Mouse (Mus musculus): ENCODE results near the gene Fzd5.

The Fzd5 gene

DNA sequence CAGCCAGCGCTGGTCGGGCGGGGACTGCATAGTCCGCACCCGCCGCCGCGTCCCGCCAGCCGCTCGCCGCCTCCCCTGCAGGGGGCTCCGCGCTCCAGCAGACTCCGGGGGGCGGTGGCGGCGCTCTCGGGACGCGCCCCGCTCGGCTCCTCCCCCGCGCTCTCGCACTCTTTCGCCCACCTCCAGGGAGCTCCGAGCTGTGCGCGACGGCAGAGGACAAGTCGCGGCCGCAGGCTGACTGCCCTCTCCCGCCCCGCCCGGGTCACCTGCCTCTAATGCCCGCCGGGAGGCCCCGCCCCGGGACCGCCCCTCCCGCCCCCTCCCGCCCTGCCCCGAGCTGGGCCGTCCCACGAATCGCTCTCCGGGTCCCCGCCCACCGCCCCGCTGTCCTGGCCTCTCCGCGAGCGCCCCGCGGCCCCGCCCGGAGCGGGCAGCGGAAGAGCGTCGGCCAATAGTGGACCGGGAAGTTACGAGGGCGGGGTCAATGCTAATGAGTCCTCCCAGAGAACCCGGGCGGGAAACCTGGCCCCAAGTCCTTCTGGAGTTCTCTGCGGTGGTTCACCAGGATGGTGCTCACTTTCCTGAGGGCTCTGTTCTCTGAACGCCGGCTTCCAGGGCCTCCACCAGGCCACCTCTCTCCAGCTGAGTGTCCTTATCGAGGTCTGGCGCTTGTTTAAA, at the start of gene Fzd5:
TSS of gene Fzd5 (minus strand) at position 250 of the 678 bp plus-strand sequence.
- POLR2A ChIA-PET = interaction anchor here in 3 of 4 experiments (0.6 to 12.0 kb wide), 66 partner anchors 8 to 1963 kb away, joined by 3 to 128 read pairs (median 4); partner anchors contain the start of genes Ccnyl1 (in 3 of the 3), Idh1 (in 2 of the 3), Creb1 (in 1 of the 3) and Klf7 (in 1 of the 3)
- CTCF ChIA-PET = interaction anchor here (0.6 to 3.6 kb wide), 13 partner anchors 32 to 1864 kb away, joined by 3 to 18 read pairs (median 4); partner anchors contain the start of genes Ccnyl1 (in 1 of the 4), Idh1 (in 1 of the 4), Mettl21a (in 1 of the 4) and Pikfyve (in 1 of the 4)

DNA sequence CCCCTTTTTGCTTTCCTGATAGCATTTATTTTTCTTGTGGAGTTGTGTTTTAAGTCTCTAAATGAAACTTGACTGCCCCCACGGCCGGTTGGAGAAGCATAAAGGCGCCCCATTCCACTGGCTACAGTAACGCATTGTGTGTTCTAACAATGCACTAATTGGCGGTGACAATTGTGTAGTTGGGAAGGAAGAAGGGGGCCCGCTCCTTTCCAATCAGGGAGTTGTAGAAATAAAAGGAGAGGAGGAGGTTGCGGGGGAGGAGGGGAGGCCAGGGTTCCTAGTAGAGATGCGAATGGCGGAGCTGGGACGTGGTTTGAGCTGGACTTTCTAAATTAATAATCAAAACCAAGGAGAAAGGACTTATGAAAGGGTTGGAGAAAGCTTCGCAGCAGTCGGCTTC, 42.3 kb upstream of the Fzd5 start:
- CTCF ChIA-PET = interaction anchor here in 2 of 4 experiments (0.6 to 0.9 kb wide), 2 partner anchors 16 to 139 kb away, joined by 3 to 5 read pairs; no protein-coding TSS in a partner anchor
- POLR2A ChIA-PET = interaction anchor here (0.6 to 1.7 kb wide), 5 partner anchors 26 to 237 kb away, joined by 3 to 4 read pairs (median 4); partner anchors contain the start of gene Ccnyl1 (in 1 of the 4)

DNA sequence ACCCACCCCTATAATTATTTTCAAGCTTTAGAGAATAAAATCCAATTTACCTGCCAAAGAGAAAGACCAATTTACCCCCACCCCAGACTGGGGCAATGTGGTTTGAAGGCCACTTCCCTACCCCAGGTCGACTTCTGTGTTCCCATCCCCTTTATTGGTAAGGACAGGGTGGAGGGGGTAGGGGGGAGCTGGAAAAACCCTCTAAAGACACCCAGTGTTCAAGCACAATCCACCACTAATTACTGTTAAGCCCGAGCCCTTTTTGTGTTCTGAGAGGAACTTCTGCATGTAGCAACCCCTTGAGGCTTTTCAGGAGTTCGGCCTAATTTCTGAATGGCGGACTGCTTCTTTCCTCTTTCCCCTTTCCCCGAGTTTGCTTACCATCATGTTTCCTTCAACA, 41.9 kb upstream of the Fzd5 start:
- POLR2A ChIA-PET = interaction anchor here in 3 of 4 experiments (0.7 to 1.0 kb wide), 6 partner anchors 29 to 221 kb away, joined by 3 to 4 read pairs (median 4); partner anchors contain the start of gene Ccnyl1 (in 1 of the 3)
- CTCF ChIA-PET = interaction anchor here in 1 of 4 experiments (0.9 kb wide), 1 partner anchor 139 kb away, joined by 3 read pairs; no protein-coding TSS in a partner anchor

DNA sequence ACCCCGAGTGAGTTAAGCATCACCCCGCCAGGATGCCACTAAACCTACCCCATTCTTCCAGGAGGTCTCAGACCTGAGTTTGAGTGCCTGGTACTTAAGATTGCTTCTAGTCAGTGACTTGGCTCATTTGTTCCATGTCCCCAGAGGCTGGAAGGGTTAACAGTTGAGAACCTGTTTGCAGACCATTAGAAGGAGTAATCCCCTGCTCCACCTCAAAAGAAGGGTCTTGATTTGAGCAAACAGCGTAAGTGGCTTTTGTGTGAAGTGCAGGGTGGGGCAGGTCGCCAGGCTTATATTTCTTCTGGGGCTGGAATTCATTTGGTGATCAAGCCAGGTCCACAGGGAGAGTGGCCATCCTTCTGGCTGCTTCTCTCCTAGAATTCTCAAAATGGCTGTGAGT, 35.8 kb upstream of the Fzd5 start:
- ChIA-PET POLR2A (no interaction called here), CTCF (no interaction called here)

DNA sequence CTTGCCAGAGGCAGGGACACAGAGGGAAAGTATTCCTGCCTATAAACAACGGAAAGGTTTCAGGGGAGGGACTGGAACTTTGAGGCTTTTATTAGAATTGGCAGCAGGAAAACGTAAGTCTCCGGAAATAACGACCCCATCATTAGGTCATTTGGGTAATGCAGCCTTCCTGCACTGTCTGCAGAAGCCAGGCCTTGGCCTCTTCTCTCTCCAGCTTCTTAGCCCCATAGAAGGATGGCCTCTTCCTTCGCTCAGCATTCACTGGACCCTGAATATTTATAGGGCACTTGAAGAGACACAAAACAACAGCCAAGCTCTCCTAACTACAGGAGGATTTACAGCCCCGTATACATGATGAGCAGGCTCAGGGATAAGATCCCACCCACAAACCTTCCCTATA, 32.6 kb upstream of the Fzd5 start:
- POLR2A ChIA-PET = interaction anchor here in 1 of 4 experiments (1.9 kb wide), 1 partner anchor 80 kb away, joined by 5 read pairs; the partner anchor contains the start of gene Ccnyl1
- CTCF ChIA-PET = no interaction called here

DNA sequence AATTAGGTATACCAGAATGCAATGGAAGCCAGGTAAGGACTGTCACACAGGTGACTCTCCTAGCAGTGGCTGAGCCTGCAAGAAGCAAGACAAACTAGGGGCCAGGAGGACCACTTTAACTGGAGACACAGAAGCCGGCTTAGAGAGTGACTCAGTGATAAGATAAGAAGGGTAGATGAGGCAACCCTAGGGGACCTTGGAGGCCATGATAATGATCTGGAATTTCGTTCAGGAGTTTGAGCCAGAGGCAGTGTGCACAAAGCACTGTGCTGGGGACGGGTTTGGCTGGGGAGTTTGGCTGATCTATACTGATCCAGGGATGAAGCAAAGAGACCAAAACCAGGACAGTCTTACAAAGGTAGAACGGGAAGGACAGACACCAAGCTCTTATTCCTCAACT, 24.1 kb upstream of the Fzd5 start:
- ChIA-PET CTCF (no interaction called here), POLR2A (interaction anchor here in 1 of 4 experiments (1.3 to 1.5 kb wide), 2 partner anchors 28 to 71 kb away, joined by 4 to 5 read pairs; partner anchors contain the start of gene Ccnyl1)

DNA sequence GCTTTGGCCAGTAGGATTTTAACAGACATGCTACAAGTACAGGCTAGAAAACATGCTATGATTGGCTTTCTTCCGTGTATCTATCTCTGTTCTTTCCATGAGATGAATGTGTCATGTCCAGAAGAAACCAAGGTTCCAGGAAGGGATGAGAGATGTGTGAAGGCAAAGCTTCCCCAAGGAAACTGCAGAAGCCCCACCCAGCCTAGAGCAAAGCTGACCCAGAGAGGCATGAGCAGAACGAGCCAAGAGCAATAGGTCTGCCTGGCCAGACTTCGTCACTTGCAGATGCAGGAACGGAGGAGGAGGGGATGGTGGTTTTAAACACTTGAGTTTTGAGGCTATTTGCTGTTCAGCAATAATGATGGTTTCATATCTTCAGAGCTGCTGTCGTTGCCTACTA, 20.2 kb upstream of the Fzd5 start:
- POLR2A ChIA-PET = interaction anchor here in 2 of 4 experiments (1.1 to 1.5 kb wide), 2 partner anchors 25 to 68 kb away, joined by 3 to 4 read pairs; partner anchors contain the start of gene Ccnyl1 (in 1 of the 2)
- CTCF ChIA-PET = no interaction called here

DNA sequence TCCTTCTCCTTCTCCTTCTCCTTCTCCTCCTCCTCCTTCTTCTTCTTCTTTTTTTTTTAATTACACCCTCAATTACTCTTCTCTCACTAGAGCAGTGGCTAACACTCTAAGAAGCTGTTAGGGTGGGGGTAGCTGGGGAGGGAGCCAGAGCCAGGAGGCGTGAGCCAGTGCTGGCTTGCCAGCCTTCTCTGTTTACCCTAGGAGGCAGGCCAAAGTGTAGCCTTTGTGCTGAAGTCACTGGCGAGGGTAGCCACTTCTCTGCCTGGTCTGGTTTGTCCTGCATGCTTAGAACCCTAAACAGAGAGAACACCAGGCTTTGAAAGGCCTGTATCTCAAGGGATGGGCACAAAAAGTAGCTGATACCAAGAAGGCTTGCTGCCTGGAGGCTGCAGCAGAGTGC, 19.7 kb upstream of the Fzd5 start:
- ChIA-PET CTCF (no interaction called here), POLR2A (interaction anchor here in 3 of 4 experiments (0.5 to 1.5 kb wide), 3 partner anchors 24 to 73 kb away, joined by 3 to 4 read pairs (median 3); partner anchors contain the start of gene Ccnyl1 (in 1 of the 3))

DNA sequence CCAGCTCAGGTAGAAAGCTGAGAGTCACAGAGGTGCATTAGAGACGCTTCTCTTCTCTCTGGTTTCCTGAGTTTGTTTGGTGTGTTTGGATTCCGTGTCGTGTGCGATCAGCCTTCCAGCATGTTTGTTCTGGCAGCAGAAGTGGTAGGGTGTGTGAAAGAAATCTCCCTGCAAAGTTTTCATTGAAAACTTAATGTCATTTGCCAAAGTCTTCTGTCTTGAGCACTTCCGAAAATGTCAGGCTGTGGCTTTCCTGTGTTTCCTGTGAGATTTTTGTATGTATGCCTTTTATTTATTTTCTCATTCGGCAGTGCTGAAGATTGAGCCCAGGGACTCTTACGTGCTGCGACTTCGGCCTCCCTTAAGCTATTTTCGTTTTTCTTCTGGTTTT, 19.1 kb upstream of the Fzd5 start:
- ChIA-PET POLR2A (interaction anchor here in 3 of 4 experiments (0.5 to 1.5 kb wide), 4 partner anchors 19 to 119 kb away, joined by 3 to 4 read pairs (median 3); partner anchors contain the start of genes Ccnyl1 (in 1 of the 3) and Fzd5 (in 1 of the 3)), CTCF (interaction anchor here in 1 of 4 experiments (0.7 kb wide), 1 partner anchor 376 kb away, joined by 3 read pairs; no protein-coding TSS in a partner anchor)

DNA sequence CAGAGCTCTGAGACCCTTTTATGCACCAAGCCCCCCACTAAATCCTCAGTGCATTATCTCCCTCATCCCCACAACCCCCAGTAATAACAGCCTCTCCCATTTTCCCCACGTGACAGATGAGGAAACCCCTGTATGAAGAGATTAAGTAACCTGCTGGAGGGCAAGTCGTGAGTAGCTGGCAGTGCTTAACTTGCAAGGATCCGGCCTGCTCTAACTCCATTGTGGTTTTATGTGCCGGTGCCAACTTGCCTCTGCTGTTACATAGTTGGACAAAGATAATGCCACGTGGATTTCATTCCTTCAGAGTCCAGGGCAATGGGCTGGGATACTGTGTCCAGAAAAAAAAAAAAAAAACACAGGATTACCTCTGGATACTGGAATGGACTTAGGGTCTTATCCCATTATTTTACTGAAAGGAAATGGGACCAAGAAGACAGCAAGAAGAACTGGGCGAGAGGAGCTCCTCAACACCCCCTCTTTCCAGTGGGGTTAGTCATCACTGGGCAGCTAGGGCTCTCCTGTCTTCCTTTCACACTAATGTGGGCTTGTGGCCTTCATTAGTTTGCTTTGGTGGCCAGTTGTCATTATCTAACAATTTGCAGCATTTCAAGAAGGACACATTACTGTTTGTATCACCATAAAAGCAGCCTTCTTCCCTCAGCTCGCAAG, 18.6 kb upstream of the Fzd5 start:
- POLR2A ChIA-PET = interaction anchor here in 2 of 4 experiments (0.6 to 1.5 kb wide), 3 partner anchors 18 to 120 kb away, joined by 3 to 4 read pairs (median 3); partner anchors contain the start of genes Ccnyl1 (in 1 of the 2) and Fzd5 (in 1 of the 2)
- CTCF ChIA-PET = interaction anchor here in 1 of 4 experiments (0.7 kb wide), 1 partner anchor 377 kb away, joined by 3 read pairs; no protein-coding TSS in a partner anchor

DNA sequence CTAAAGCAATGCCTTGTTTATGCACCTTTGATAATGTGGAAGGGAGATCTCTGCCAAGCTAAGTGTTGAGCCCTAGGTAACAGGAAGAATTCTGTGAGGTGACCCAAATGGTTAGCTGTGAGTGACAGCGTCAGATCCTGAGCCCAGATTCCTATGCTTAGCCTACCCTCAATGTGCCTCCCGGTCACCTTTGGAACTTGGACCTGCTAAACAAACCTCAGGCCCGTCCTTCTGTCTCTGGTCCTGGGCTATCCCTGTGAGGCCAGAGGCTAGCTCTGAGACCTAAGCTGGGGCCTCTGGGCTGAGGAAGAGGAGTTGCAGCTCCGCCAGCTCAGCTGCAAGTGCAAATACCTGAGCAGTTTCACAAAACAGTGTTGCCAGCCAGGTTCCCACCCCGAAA, 17.1 kb upstream of the Fzd5 start:
- POLR2A ChIA-PET = interaction anchor here in 2 of 4 experiments (0.7 to 3.3 kb wide), 10 partner anchors 9 to 632 kb away, joined by 3 to 20 read pairs (median 4); partner anchors contain the start of genes Ccnyl1 (in 2 of the 2), Fzd5 (in 1 of the 2) and Klf7 (in 1 of the 2)
- CTCF ChIA-PET = no interaction called here

DNA sequence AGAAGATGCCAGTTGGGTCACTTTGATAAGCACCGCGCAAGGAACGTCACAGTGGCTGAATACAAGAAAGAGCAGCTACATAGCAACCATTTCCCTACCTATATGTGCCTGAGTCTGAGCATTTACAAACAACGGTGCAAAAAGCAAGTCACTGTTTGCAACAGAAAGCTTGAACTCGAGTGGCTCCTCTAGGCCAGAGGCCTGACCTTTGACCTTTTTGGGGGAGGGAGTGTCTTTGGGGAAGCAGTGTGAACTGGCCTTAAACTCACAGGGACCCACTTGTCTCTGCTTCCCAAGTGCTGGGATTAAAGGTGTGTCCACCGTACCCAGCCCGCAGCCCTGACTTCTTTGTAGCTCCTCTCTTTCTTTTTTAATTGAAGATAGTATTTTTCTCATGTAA, 16.1 kb upstream of the Fzd5 start:
- ChIA-PET POLR2A (interaction anchor here in 3 of 4 experiments (0.7 to 3.3 kb wide), 16 partner anchors 12 to 631 kb away, joined by 3 to 20 read pairs (median 4); partner anchors contain the start of genes Ccnyl1 (in 2 of the 3), Fzd5 (in 1 of the 3), Idh1 (in 1 of the 3) and Klf7 (in 1 of the 3)), CTCF (no interaction called here)

DNA sequence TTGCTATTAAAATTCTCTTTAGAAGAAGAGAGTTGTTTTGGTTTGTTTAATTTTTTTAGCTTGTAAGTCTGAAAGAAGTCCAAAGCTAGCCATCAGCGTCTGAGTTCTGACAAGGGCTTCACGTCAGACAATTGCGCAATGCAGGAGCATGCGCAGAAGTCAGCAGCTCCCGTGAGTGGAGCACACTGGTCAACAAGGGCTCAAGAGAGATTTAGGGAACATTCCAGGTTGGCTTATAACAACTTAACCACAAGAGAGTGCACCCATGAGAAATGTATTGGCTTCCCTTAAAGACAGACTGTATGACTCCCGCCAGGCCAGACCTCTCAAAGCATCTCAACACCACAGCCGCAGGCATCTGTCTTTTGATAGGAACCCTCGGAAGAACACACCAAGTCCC, 15.6 kb upstream of the Fzd5 start:
- ChIA-PET CTCF (no interaction called here), POLR2A (interaction anchor here in 3 of 4 experiments (0.7 to 3.3 kb wide), 13 partner anchors 13 to 433 kb away, joined by 3 to 20 read pairs (median 4); partner anchors contain the start of genes Ccnyl1 (in 2 of the 3), Fzd5 (in 2 of the 3), Idh1 (in 1 of the 3) and Pikfyve (in 1 of the 3))

DNA sequence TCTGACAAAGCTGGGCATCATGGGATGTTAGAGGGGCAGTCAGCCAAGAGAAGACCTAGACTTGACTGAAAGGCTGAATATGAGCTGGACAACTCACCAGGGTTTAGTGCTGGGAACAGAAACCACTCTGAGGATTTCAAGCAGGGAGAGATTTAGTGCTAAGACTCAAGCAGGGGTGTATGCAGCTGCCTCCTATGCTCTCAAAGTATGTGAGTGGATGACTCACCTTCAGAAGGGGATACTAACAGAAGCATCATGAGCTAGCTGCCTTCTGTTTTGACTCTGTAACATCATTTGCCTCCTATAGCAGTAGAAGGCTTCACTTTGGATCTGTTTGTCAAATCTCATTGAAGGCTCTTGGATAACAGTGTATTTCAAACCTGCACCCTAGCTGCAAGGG, 7.1 kb upstream of the Fzd5 start:
- ChIA-PET CTCF (no interaction called here), POLR2A (interaction anchor here in 2 of 4 experiments (1.2 to 2.3 kb wide), 3 partner anchors 15 to 212 kb away, joined by 3 to 6 read pairs (median 3); partner anchors contain the start of gene Plekhm3 (in 1 of the 2))

DNA sequence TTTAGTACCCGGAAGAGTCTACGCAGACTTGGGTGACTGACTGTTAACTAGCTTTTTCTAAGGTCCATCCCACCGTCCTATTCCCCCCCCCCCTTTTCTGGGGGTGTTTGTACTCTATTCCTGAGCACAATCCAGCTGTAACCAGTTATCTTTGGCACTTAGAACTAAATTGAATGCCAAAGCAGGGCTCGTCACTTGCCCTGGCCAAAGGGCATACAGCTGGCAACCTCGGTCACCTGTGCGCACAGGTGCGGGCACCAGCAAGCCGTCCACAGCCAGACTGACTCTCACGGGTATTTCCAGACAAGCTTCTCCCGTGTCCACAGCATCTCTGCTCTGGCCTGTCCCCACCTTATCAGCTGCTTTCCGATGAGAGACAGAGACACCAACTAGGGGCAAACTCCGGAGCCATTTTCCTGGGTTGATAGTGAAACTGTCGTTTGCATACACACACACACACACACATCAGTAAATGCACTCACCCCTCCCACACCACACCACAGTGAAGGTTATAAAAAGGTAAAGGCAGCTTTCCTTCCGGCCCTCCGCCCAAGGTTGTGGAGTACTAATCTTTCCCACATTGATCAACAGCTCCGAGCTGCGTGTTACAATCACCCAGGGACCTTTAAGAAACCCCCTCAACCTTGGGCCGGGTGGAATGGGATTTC, 5.3 kb upstream of the Fzd5 start:
- ChIA-PET POLR2A (interaction anchor here in 3 of 4 experiments (0.6 to 2.3 kb wide), 10 partner anchors 9 to 214 kb away, joined by 3 to 16 read pairs (median 4); partner anchors contain the start of genes Ccnyl1 (in 2 of the 3) and Plekhm3 (in 1 of the 3)), CTCF (interaction anchor here in 1 of 4 experiments (0.8 kb wide), 2 partner anchors 176 to 194 kb away, joined by 3 to 4 read pairs; no protein-coding TSS in a partner anchor)

DNA sequence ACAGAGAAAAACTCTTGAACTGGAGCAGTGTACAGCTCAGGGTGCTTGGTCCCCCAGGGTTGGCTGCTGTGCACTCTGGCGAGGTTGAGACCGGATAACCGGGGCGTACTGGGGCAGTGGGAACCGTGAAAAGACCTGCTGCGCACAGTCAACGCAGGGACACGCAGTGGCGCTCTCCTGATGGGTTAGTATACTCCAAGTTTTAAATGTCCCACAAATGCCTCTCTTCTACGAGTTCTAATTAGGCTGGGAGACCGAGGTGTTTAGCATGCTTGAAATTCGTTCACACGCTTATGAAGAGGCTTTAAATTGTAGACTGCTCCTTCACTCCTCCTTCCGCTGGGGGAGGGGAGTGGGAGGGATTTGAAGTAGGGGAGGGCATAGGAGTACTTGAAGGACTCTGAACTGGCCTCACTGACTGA, 1.1 kb upstream of the Fzd5 start:
- ChIA-PET CTCF (interaction anchor here in 3 of 4 experiments (0.6 to 3.6 kb wide), 5 partner anchors 33 to 1654 kb away, joined by 3 to 18 read pairs (median 5); no protein-coding TSS in a partner anchor), POLR2A (interaction anchor here in 3 of 4 experiments (0.9 to 12.0 kb wide), 33 partner anchors 9 to 1962 kb away, joined by 3 to 128 read pairs (median 4); partner anchors contain the start of genes Ccnyl1 (in 3 of the 3), Idh1 (in 2 of the 3), Pikfyve (in 1 of the 3) and Rpe (in 1 of the 3))

DNA sequence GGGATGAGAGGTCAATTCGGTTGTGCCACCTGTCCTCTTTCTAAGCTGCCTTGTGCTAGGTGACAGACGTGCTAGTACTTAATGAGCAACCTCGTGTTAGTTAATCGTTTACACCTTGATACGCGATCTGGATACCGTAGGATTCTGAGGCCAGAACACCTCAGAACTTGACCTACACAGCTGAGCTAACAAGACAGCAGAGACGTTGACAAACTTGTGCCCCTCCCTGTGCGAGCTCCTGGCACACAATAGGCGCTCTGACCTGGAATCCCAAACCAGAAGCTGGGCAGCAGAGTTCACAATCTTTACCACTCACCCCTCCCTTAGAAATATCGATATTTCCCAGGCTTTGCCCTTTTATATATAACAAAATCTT, 617 bp upstream of the Fzd5 start:
- POLR2A ChIA-PET = interaction anchor here in 3 of 4 experiments (0.6 to 12.0 kb wide), 56 partner anchors 8 to 1962 kb away, joined by 3 to 128 read pairs (median 4); partner anchors contain the start of genes Ccnyl1 (in 3 of the 3), Idh1 (in 2 of the 3), Creb1 (in 1 of the 3) and Klf7 (in 1 of the 3)
- CTCF ChIA-PET = interaction anchor here (0.6 to 3.6 kb wide), 11 partner anchors 33 to 448 kb away, joined by 3 to 18 read pairs (median 4); partner anchors contain the start of genes Ccnyl1 (in 1 of the 4), Idh1 (in 1 of the 4), Mettl21a (in 1 of the 4) and Pikfyve (in 1 of the 4)
